Comparison of ENCODE assay signal across 8 mouse cellular contexts in genomic region chr11:107471071-107471720, GRCm38 (mm10). TPM values are rescaled to one million over a fixed set of nuclear protein-coding genes. Genes with fewer than 3 reads are reported as not detected.
DNase-seq lines count a peak whose midpoint lies in the region; ATAC-seq and TF ChIP-seq lines count a peak whose summit lies in the region.

No protein-coding gene starts in this region.

- H3K4me2 ChIP-seq in midbrain, embryonic 13.5 days (replicated peaks) = peak overlapping the region; percentile 84

- peak overlapping the region; percentile 90 for H3K27ac ChIP-seq in kidney, adult 2 months (ENCODE audit: insufficient read depth, low read depth, low read length)
- peak overlapping the region; percentile 95 for H3K27ac ChIP-seq in hindbrain, embryonic 10.5 days
- H3K27ac ChIP-seq in midbrain, embryonic 13.5 days = peak overlapping the region; percentile 94

- no peaks in the 10 kb centered on the region for H3K9me3 ChIP-seq in hindbrain, embryonic 10.5 days
- H3K9me3 ChIP-seq in midbrain, embryonic 13.5 days = no peaks in the 10 kb centered on the region

- H3K27me3 ChIP-seq in kidney, adult 2 months (replicated peaks; ENCODE audit: control insufficient read depth, insufficient read depth, low read length) = no peaks in the 10 kb centered on the region
- H3K27me3 ChIP-seq in hindbrain, embryonic 10.5 days (ENCODE audit: insufficient read depth, poor library complexity, severe bottlenecking) = no peaks in the 10 kb centered on the region
- H3K27me3 ChIP-seq in midbrain, embryonic 13.5 days = no peaks in the 10 kb centered on the region

- no peaks in the 10 kb centered on the region for H3K36me3 ChIP-seq in kidney, adult 2 months (ENCODE audit: control insufficient read depth, insufficient read depth, low read length)
- no peaks in the 10 kb centered on the region for H3K36me3 ChIP-seq in hindbrain, embryonic 10.5 days
- no peaks in the 10 kb centered on the region for H3K36me3 ChIP-seq in midbrain, embryonic 13.5 days

- TF ChIP-seq POLR2A in kidney, adult 2 months (IDR thresholded peaks at IDR 0.05; ENCODE audit: low read depth, low read length) = no peak

- H3K4me3 ChIP-seq in kidney, adult 2 months (ENCODE audit: insufficient read depth, low read depth, low read length) = peak overlapping the region; percentile 93
- H3K4me3 ChIP-seq in hindbrain, embryonic 10.5 days = peak overlapping the region; percentile 88
- H3K4me3 ChIP-seq in midbrain, embryonic 13.5 days (replicated peaks) = peak overlapping the region; percentile 78

- no peak for ATAC-seq in midbrain, embryonic 13.5 days

- intact Hi-C loops in gastrocnemius, postnatal 36 days (cut with DNase I) = loop anchor here (2.0 to 5.0 kb wide), 2 partner anchors 196 to 259 kb away; no protein-coding TSS in a partner anchor

- peaks cover 11% of the 10 kb centered on the region; the same call in 1 of the 2 replicates for H3K4me1 ChIP-seq in kidney, adult 2 months (ENCODE audit: control insufficient read depth, insufficient read depth, low read length)
- H3K4me1 ChIP-seq in hindbrain, embryonic 10.5 days (replicated peaks) = peaks cover 32% of the 10 kb centered on the region
- H3K4me1 ChIP-seq in midbrain, embryonic 13.5 days (replicated peaks) = peaks cover 25% of the 10 kb centered on the region

- peak overlapping the region; percentile 89; the same call in 1 of the 2 replicates for H3K9ac ChIP-seq in midbrain, embryonic 13.5 days (replicated peaks)

- no peak for DNase-seq in kidney, adult 2 months
- DNase-seq in kidney, postnatal 25 days = no peak
- DNase-seq in NIH3T3 (ENCODE audit: low read depth) = peak; percentile 75
- no peak for DNase-seq in hindbrain, embryonic 10.5 days (ENCODE audit: low spot score)
- DNase-seq in cerebellum, postnatal 10 days = no peak
- no peak for DNase-seq in frontal cortex, postnatal 14 days (ENCODE audit: low spot score in 2 of 2)
- no peak for DNase-seq in gastrocnemius, postnatal 36 days

- 15% methylated on average over 11 of the region's 11 CpGs for WGBS in kidney, adult 2 months
- WGBS in hindbrain, embryonic 10.5 days = 7% methylated on average over 11 of the region's 11 CpGs
- WGBS in midbrain, embryonic 13.5 days = 5% methylated on average over 11 of the region's 11 CpGs

- TF ChIP-seq CTCF in kidney, adult 2 months (conservative IDR thresholded peaks at IDR 0.05; ENCODE audit: insufficient read depth, insufficient read length, low read depth, low read length) = no peak

RNA-seq across cellular contexts. Expression of gene Pitpnc1, which starts 0.7 kb away (rescaled TPM):
- 15.0 and 18.5 TPM in 2 replicates for polyA plus RNA-seq in kidney, adult 2 months (2012; rRNA removed)
- polyA plus RNA-seq in hindbrain, embryonic 10.5 days (2016; fragmentation: Nextera tagmentation; extraction: Ambion mirVana) = 21.9 and 22.8 TPM in 2 replicates
- 35.0 and 36.7 TPM in 2 replicates for polyA plus RNA-seq in midbrain, embryonic 13.5 days (2015; fragmentation: Nextera tagmentation; extraction: Ambion mirVana)
- total RNA-seq in gastrocnemius, postnatal 36 days (2021) = 10 to 100 TPM; 60.0 to 78.1 TPM

RNA-seq across cellular contexts. Expression of gene Psmd12, which starts 8.1 kb away (rescaled TPM):
- 15.1 and 19.9 TPM in 2 replicates for polyA plus RNA-seq in kidney, adult 2 months (2012; rRNA removed)
- 188 and 220 TPM in 2 replicates for polyA plus RNA-seq in hindbrain, embryonic 10.5 days (2016; fragmentation: Nextera tagmentation; extraction: Ambion mirVana)
- 175 and 178 TPM in 2 replicates for polyA plus RNA-seq in midbrain, embryonic 13.5 days (2015; fragmentation: Nextera tagmentation; extraction: Ambion mirVana)
- total RNA-seq in gastrocnemius, postnatal 36 days (2021) = 100 to 1,000 TPM in 1 of 2 experiments, 10 to 100 TPM in 1; 97.9 to 101 TPM
